ENCODE assay signal across 8 mouse cellular contexts in the genomic region with DNA sequence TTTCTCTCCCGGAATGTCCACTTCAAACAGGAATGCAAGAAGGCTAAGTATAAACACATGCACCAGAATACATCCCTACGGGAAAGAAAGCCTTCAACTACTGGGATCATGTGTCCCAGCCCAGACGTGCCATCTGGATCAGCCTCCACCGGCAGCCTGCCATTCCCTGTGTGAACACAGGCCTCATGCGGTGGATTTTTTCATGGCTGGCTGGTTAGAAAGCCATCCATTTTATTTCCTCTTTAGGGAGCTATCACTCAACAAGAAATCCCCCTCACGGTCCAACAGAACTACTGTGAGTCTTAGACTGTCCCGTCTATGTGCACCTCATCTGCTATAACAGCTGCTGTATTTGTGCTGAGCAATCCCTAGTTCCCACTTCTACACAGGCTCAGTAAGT.
DNase-seq lines count a peak whose midpoint lies in the region; ATAC-seq lines count a peak whose summit lies in the region.
"Had no signal": no experiment of that assay in that cellular context is flagged by ENCODE, and none has a peak within 500 bp of the region (broad histone marks: within the 10 kb centered on the region; RNA-seq: fewer than 3 reads in every experiment).

No protein-coding gene starts in this region.

- WGBS in neural tube, embryonic 11.5 days: 48% methylated on average over 7 of the region's 7 CpGs
- WGBS in hindbrain, embryonic 16.5 days: 32% methylated on average over 7 of the region's 7 CpGs

- H3K9ac ChIP-seq in neural tube, embryonic 11.5 days (ENCODE audit: low read length): no peak overlapping the region
- H3K9ac ChIP-seq in hindbrain, embryonic 16.5 days (ENCODE audit: low read depth, low read length): no peak overlapping the region

- no peaks in the 10 kb centered on the region for H3K9me3 ChIP-seq in neural tube, embryonic 11.5 days (ENCODE audit: control insufficient read depth, low read length)
- no peaks in the 10 kb centered on the region for H3K9me3 ChIP-seq in hindbrain, embryonic 16.5 days (ENCODE audit: control insufficient read depth, low read length)
- H3K9me3 ChIP-seq: megakaryocyte, embryonic 14.5 days had no signal

- DNase-seq in neural tube, embryonic 11.5 days (ENCODE audit: low spot score): peak; percentile 45
- DNase-seq in neural tube, embryonic 10.5 days (ENCODE audit: extremely low spot score, low spot score): no peak
- peak; percentile 19 for DNase-seq in embryo, embryonic 11.5 days (ENCODE audit: low read depth, low spot score)
- DNase-seq in right cerebral cortex, postnatal 4 days: peak; percentile 49
- no peak for DNase-seq in urinary bladder, postnatal 14 days (ENCODE audit: low spot score)

- H3K4me1 ChIP-seq in neural tube, embryonic 11.5 days (ENCODE audit: control insufficient read depth, insufficient read depth, low read length): no peaks in the 10 kb centered on the region
- H3K4me1 ChIP-seq in hindbrain, embryonic 16.5 days (ENCODE audit: control insufficient read depth, insufficient read depth, low read depth, low read length): peaks cover 6% of the 10 kb centered on the region; the same call in 1 of the 2 replicates

- no peak for ATAC-seq in neural tube, embryonic 11.5 days (ENCODE audit: insufficient read depth, low FRiP score, low TSS enrichment)
- ATAC-seq in hindbrain, embryonic 16.5 days: peak; percentile 75
- no peak for ATAC-seq in erythroid progenitor cell, adult 5-6 weeks (replicated peaks; ENCODE audit: low FRiP score, poor library complexity, severe bottlenecking)

- no peak overlapping the region for H3K4me2 ChIP-seq in neural tube, embryonic 11.5 days (ENCODE audit: low read depth)
- no peak overlapping the region for H3K4me2 ChIP-seq in hindbrain, embryonic 16.5 days (ENCODE audit: low read length)

- no peak overlapping the region for H3K27ac ChIP-seq in neural tube, embryonic 11.5 days (ENCODE audit: low read depth, low read length)
- no peak overlapping the region for H3K27ac ChIP-seq in hindbrain, embryonic 16.5 days (ENCODE audit: low read depth, low read length)

- no peaks in the 10 kb centered on the region for H3K27me3 ChIP-seq in neural tube, embryonic 11.5 days (ENCODE audit: control insufficient read depth, insufficient read depth, low read length)
- H3K27me3 ChIP-seq in hindbrain, embryonic 16.5 days (replicated peaks; ENCODE audit: control insufficient read depth, insufficient read depth, low read length): no peaks in the 10 kb centered on the region

- no peaks in the 10 kb centered on the region for H3K36me3 ChIP-seq in neural tube, embryonic 11.5 days (ENCODE audit: control insufficient read depth, insufficient read depth, low read length)
- no peaks in the 10 kb centered on the region for H3K36me3 ChIP-seq in hindbrain, embryonic 16.5 days (ENCODE audit: control insufficient read depth, insufficient read depth, low read length)

- H3K4me3 ChIP-seq in neural tube, embryonic 11.5 days (ENCODE audit: low read depth, low read length): no peak overlapping the region
- H3K4me3 ChIP-seq in hindbrain, embryonic 16.5 days (ENCODE audit: low read length): no peak overlapping the region
- H3K4me3 ChIP-seq: megakaryocyte, embryonic 14.5 days had no signal

Comparison
In these comparisons a context has a peak if more than half of its experiments do, and no peak if none do; other contexts are left out.
1. DNase-seq: peak in neural tube, embryonic 11.5 days (single experiment), embryo, embryonic 11.5 days (single experiment) and right cerebral cortex, postnatal 4 days (single experiment); none in neural tube, embryonic 10.5 days (single experiment) and urinary bladder, postnatal 14 days (single experiment).